Mouse (Mus musculus) bone marrow macrophage, adult 2 months (primary cell): ENCODE results near the gene Axin1.
"Not testable (repeated sequence)": the region's sequence is repeated elsewhere in the genome, so short reads cannot be mapped to it uniquely, and the experiment has no call there.

Experiments used
- CTCF ChIP-seq: IDR thresholded peaks from 2 replicates; pipeline ENCODE4 v1.5.1; 2012; ENCODE audit warnings: low read depth, mild to moderate bottlenecking, low read length, moderate library complexity
- POLR2A ChIP-seq: IDR thresholded peaks from 2 replicates; pipeline ENCODE4 v1.6.1; 2012; ENCODE audit warnings: mild to moderate bottlenecking, low read depth, low read length, borderline replicate concordance

GRCm38 (mm10) chr17:26191486-26191885 is 53.0 kb downstream of the Axin1 start:
- TF ChIP-seq POLR2A, CTCF: not testable (repeated sequence)
